Mouse (Mus musculus) erythroblast, embryonic 14.5 days (primary cell): ENCODE measurements around the gene Gm29776. TPM values are rescaled to one million over a fixed set of nuclear protein-coding genes. Genes with fewer than 3 reads are reported as not detected.

Experiments used
- H3K27me3 ChIP-seq: 2 replicates; pipeline ENCODE4 v1.6.1; 2012; ENCODE audit warnings: inconsistent platforms; ENCODE audit not compliant: control insufficient read depth
- H3K36me3 ChIP-seq: 2 replicates; pipeline ENCODE4 v1.6.1; 2012; ENCODE audit warnings: mild to moderate bottlenecking, inconsistent platforms; ENCODE audit not compliant: control insufficient read depth
- H3K4me1 ChIP-seq: 2 replicates; pipeline ENCODE4 v1.6.1; 2012; ENCODE audit warnings: inconsistent platforms; ENCODE audit not compliant: control insufficient read depth
- H3K4me3 ChIP-seq: replicated peaks from 2 replicates; pipeline ENCODE3; 2012; ENCODE audit warnings: moderate library complexity, mild to moderate bottlenecking, inconsistent platforms
- H3K9me3 ChIP-seq: 2 replicates; pipeline ENCODE4 v1.6.1; 2012; ENCODE audit warnings: low read length, inconsistent platforms, mixed read lengths; ENCODE audit not compliant: control insufficient read depth
- GATA1 ChIP-seq: IDR thresholded peaks from 2 replicates; pipeline ENCODE4 v1.6.1; 2012; ENCODE audit warnings: low read length, inconsistent platforms, mixed read lengths
- TAL1 ChIP-seq: IDR thresholded peaks from 3 replicates; pipeline ENCODE4 v1.6.1; 2012; ENCODE audit warnings: low read length, inconsistent platforms, mixed read lengths
- polyA plus RNA-seq: library from polyadenylated mRNA; stranded (reverse); fragments of >175 nt; gene quantifications from 2 replicates; pipeline ENCODE4 v1.2.3, GENCODE M21; 2012

Gene Gm29776
- polyA plus RNA-seq, 1 experiment = not detected

- peaks cover 18% of the 10 kb centered on the region for H3K4me1 ChIP-seq
- no peak for TF ChIP-seq GATA1
- TF ChIP-seq TAL1 = no peak
- H3K9me3 ChIP-seq = no peaks in the 10 kb centered on the region; the same call in 1 of the 2 replicates
- H3K27me3 ChIP-seq = no peaks in the 10 kb centered on the region
- H3K4me3 ChIP-seq = no peak overlapping the region
- H3K36me3 ChIP-seq = peaks cover 98% of the 10 kb centered on the region
Observed at GRCm38 (mm10) chr14:54646898-54647636, 51.6 kb downstream of the Gm29776 start.

DNA sequence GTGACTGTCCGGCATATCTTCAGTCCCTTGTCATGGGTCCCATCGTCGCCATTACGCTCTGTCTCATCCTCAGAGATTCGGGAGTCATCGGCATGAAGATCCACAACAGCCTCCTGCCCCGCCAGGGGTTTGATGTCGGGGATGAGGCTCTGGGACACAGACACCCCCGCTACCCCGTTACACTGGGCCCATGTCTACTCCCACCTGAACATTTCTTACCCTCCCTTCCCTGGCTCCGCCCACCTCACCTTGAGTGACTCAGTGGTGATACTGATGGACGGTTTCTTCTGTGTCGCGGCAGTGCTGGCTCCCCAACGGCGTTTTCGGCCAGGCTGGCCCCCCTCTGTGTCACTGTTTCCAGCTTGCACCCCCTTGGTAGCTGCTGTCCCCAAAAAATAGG, 52.2 kb downstream of the Gm29776 start:
- Histone ChIP-seq H3K36me3 (peaks cover 97% of the 10 kb centered on the region), H3K4me1 (peaks cover 16% of the 10 kb centered on the region), H3K27me3 (peaks cover 1% of the 10 kb centered on the region)

DNA sequence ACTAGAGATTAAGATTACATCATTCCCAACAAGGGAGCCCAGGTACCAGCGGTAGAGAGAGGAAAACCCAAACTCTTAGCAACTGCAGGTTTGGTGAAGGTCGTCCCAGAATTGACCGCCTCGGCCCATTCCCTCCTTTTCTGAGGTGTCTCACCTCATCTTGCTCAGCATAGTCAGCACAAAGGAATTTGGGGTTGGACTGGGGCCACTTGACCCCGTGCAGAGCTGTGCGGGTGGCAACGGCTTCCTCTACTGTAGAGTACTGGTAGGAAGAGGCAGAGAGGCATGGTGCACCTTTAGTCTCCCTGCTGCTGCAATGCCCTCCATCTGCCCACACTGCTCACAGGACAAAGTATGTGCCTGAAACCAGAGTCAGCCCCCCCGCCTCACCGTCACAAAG, 54.3 kb downstream of the Gm29776 start:
- peaks cover 20% of the 10 kb centered on the region for H3K4me1 ChIP-seq
- no peak overlapping the region for H3K4me3 ChIP-seq
- no peaks in the 10 kb centered on the region; the same call in 1 of the 2 replicates for H3K9me3 ChIP-seq
- H3K36me3 ChIP-seq = peaks cover 75% of the 10 kb centered on the region
- TF ChIP-seq TAL1 (no peak), GATA1 (no peak)
- H3K27me3 ChIP-seq = peaks cover 23% of the 10 kb centered on the region

More for the DNA sequence above, 52.2 kb downstream of the Gm29776 start:
- Histone ChIP-seq H3K4me3 (no peak overlapping the region), H3K9me3 (no peaks in the 10 kb centered on the region; the same call in 1 of the 2 replicates)
- TF ChIP-seq GATA1 = no peak
- no peak for TF ChIP-seq TAL1

DNA sequence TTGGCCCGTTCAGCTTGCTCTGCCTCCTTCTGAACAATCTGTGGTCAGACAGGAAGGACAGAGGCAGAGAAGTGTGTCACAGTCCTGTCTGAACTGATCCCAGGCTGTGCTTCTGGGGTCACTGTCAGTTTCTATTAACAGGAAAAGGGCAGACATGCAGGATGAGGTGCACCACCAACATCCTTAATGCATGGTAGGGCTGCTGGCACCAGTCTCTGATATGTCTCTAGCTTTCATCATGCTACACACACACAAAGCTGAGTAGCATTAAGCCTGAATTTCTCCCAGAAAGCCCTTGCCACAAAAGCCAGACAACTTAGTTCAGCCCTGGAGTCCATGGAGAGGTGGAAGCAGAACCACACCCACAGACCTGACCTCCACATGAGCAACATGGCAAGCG, 55.6 kb downstream of the Gm29776 start:
- Histone ChIP-seq H3K4me3 (no peak overlapping the region), H3K36me3 (peaks cover 64% of the 10 kb centered on the region), H3K27me3 (peaks cover 27% of the 10 kb centered on the region), H3K4me1 (peaks cover 15% of the 10 kb centered on the region), H3K9me3 (no peaks in the 10 kb centered on the region; the same call in 1 of the 2 replicates)
- TF ChIP-seq GATA1 (no peak), TAL1 (no peak)

Other genes starting within 250 kb of the Gm29776 start
- 15.3 and 15.9 TPM in 2 replicates for gene Lrp10, start 234.7 kb downstream of the Gm29776 start, polyA plus RNA-seq
- not detected in 2 replicates for gene Rem2, start 222.7 kb downstream of the Gm29776 start, polyA plus RNA-seq
- 4.4 and 4.8 TPM in 2 replicates for gene Prmt5, start 181.3 kb downstream of the Gm29776 start, polyA plus RNA-seq
- 10.0 and 11.7 TPM in 2 replicates for gene Haus4, start 144.2 kb downstream of the Gm29776 start, polyA plus RNA-seq
- not detected in 2 replicates for gene Ajuba, start 121.3 kb downstream of the Gm29776 start, polyA plus RNA-seq
- gene 4931414P19Rik, start 92.8 kb downstream of the Gm29776 start, polyA plus RNA-seq = 0.94 and 1.5 TPM in 2 replicates
- gene Psmb5, start 80.8 kb downstream of the Gm29776 start, polyA plus RNA-seq = 17.6 and 21.7 TPM in 2 replicates
- not detected in 2 replicates for gene Psmb11, start 77.4 kb downstream of the Gm29776 start, polyA plus RNA-seq
- gene Gm17606, start 57.9 kb downstream of the Gm29776 start, polyA plus RNA-seq = not detected in 2 replicates
- gene Cdh24, start 57.5 kb downstream of the Gm29776 start, polyA plus RNA-seq = 0.46 and 0.60 TPM in 2 replicates
- 4.9 and 7.8 TPM in 2 replicates for gene 1700123O20Rik, start 12.6 kb downstream of the Gm29776 start, polyA plus RNA-seq
- gene Acin1, start 11.9 kb downstream of the Gm29776 start, polyA plus RNA-seq = 38.2 and 40.2 TPM in 2 replicates
- gene Cebpe, start 13.3 kb upstream of the Gm29776 start, polyA plus RNA-seq = 0.05 and 0.24 TPM in 2 replicates
- gene Slc7a8, start 83.1 kb upstream of the Gm29776 start, polyA plus RNA-seq = 0.25 TPM in 2 replicates
- not detected in 2 replicates for gene Rnf212b, start 115.3 kb upstream of the Gm29776 start, polyA plus RNA-seq
- not detected in 2 replicates for gene Homez, start 172.1 kb upstream of the Gm29776 start, polyA plus RNA-seq
- 0.02 TPM in 1 of 2 replicates, not detected in the other for gene Ppp1r3e, start 178.7 kb upstream of the Gm29776 start, polyA plus RNA-seq
- 0.66 and 0.95 TPM in 2 replicates for gene Bcl2l2, start 184.5 kb upstream of the Gm29776 start, polyA plus RNA-seq
- 0.05 and 0.14 TPM in 2 replicates for gene Gm20521, start 184.6 kb upstream of the Gm29776 start, polyA plus RNA-seq
- gene Pabpn1, start 193.7 kb upstream of the Gm29776 start, polyA plus RNA-seq = 27.8 and 29.0 TPM in 2 replicates
- gene Slc22a17, start 214.3 kb upstream of the Gm29776 start, polyA plus RNA-seq = 0.01 TPM in 1 of 2 replicates, not detected in the other
- 0.05 TPM in 1 of 2 replicates, not detected in the other for gene Efs, start 227.3 kb upstream of the Gm29776 start, polyA plus RNA-seq
- not detected in 2 replicates for gene Il25, start 233.9 kb upstream of the Gm29776 start, polyA plus RNA-seq
- not detected in 2 replicates for gene Cmtm5, start 237.4 kb upstream of the Gm29776 start, polyA plus RNA-seq